Mouse (Mus musculus): ENCODE data around the gene Slit3. TPM values are rescaled to one million over a fixed set of nuclear protein-coding genes. Genes with fewer than 3 reads are reported as not detected.

The Slit3 gene
- total and polyA plus RNA-seq, 3 experiments, result 0.55 to 4.8 (median 2.8) TPM

- H3K4me1 ChIP-seq (ENCODE audit: control insufficient read depth in 1 of 2, insufficient read depth in 2 of 2), result no peaks in the 10 kb centered on the region
- H3K9me3 ChIP-seq (replicated peaks; ENCODE audit: low read length), result no peaks in the 10 kb centered on the region
- no peak for DNase-seq (ENCODE audit: extremely low read depth)
- dilution Hi-C loops (cut with MboI; ENCODE audit: extremely low pct_ligation_motif_present, extremely low pct_unique_long_range_greater_than_20kb, low sequenced_read_pairs) (no loop called here), in situ Hi-C loops (cut with MboI; ENCODE audit: low pct_ligation_motif_present, low pct_unique_long_range_greater_than_20kb, low sequenced_read_pairs) (no loop called here)
- no peaks in the 10 kb centered on the region for H3K79me2 ChIP-seq (replicated peaks; ENCODE audit: control insufficient read depth, extremely low read depth, insufficient read depth, poor library complexity, severe bottlenecking)
- H3K36me3 ChIP-seq (replicated peaks in 1 of 2; ENCODE audit: control insufficient read depth in 1 of 2, insufficient read depth in 1 of 2, low read length in 1 of 2), result no peaks in the 10 kb centered on the region
- no peak for TF ChIP-seq RAD21 (IDR thresholded peaks at IDR 0.05; ENCODE audit: low read depth, low read length)
- TF ChIP-seq USF1 (IDR thresholded peaks at IDR 0.05; ENCODE audit: low read depth, low read length), result no peak
- no peak for TF ChIP-seq GABPA (IDR thresholded peaks at IDR 0.05; ENCODE audit: insufficient replicate concordance, low read depth, low read length)
- TF ChIP-seq ELF1 (IDR thresholded peaks at IDR 0.05; ENCODE audit: low read depth, low read length), result no peak
- TF ChIP-seq POLR2AphosphoS2 (IDR thresholded peaks at IDR 0.05; ENCODE audit: low read depth, low read length), result no peak
- no peak for TF ChIP-seq ZMIZ1 (IDR thresholded peaks at IDR 0.05; ENCODE audit: low read depth, low read length)
- TF ChIP-seq ZKSCAN1 (IDR thresholded peaks at IDR 0.05; ENCODE audit: borderline replicate concordance, low read depth, low read length), result no peak
- TF ChIP-seq CTCF (conservative IDR thresholded peaks at IDR 0.05 in 1 of 2, IDR thresholded peaks at IDR 0.05 in 1 of 2; ENCODE audit: low read depth in 2 of 2, low read length in 2 of 2), result no peak
- no peak for TF ChIP-seq RCOR1 (conservative IDR thresholded peaks at IDR 0.05; ENCODE audit: low read depth, low read length)
- TF ChIP-seq E2F4 (IDR thresholded peaks at IDR 0.05; ENCODE audit: insufficient replicate concordance, low read depth, low read length), result no peak
- no peak overlapping the region for H3K4me2 ChIP-seq (ENCODE audit: insufficient read depth, low read depth, poor library complexity, severe bottlenecking)
- no peak overlapping the region for H3K27ac ChIP-seq (ENCODE audit: insufficient read depth, low read depth)
- no peaks in the 10 kb centered on the region for H3K27me3 ChIP-seq (replicated peaks)
- no peak overlapping the region for H3K9ac ChIP-seq (ENCODE audit: insufficient read depth, low read depth)
- no peak overlapping the region for H3K4me3 ChIP-seq (replicated peaks in 1 of 3; ENCODE audit: low read depth in 2 of 3, low read length in 2 of 3, poor library complexity in 1 of 3)
Measured at GRCm38 (mm10) chr11:35306922-35307321, 185.9 kb downstream of the Slit3 start.

GRCm38 (mm10) chr11:35307992-35308391 is 187.0 kb downstream of the Slit3 start:
- no peak overlapping the region for H3K9ac ChIP-seq (ENCODE audit: insufficient read depth, low read depth)
- TF ChIP-seq JUN (IDR thresholded peaks at IDR 0.05; ENCODE audit: insufficient read depth, low read depth, low read length) (no peak), CHD1 (IDR thresholded peaks at IDR 0.05; ENCODE audit: low read depth, low read length) (no peak), ZNF384 (IDR thresholded peaks at IDR 0.05; ENCODE audit: low read depth, low read length) (no peak), ZMIZ1 (IDR thresholded peaks at IDR 0.05; ENCODE audit: low read depth, low read length) (no peak), JUND (conservative IDR thresholded peaks at IDR 0.05; ENCODE audit: low read depth, low read length) (no peak), RAD21 (IDR thresholded peaks at IDR 0.05; ENCODE audit: low read depth, low read length) (no peak), CTCF (conservative IDR thresholded peaks at IDR 0.05 in 1 of 2, IDR thresholded peaks at IDR 0.05 in 1 of 2; ENCODE audit: low read depth in 2 of 2, low read length in 2 of 2) (no peak), MYC (IDR thresholded peaks at IDR 0.05; ENCODE audit: low read depth, low read length) (no peak)
- no peak overlapping the region for H3K27ac ChIP-seq (ENCODE audit: insufficient read depth, low read depth)
- dilution Hi-C loops (cut with MboI; ENCODE audit: extremely low pct_ligation_motif_present, extremely low pct_unique_long_range_greater_than_20kb, low sequenced_read_pairs), result no loop called here
- no peak overlapping the region for H3K4me2 ChIP-seq (ENCODE audit: insufficient read depth, low read depth, poor library complexity, severe bottlenecking)
- DNase-seq (ENCODE audit: extremely low read depth), result no peak
- no peaks in the 10 kb centered on the region for H3K4me1 ChIP-seq (ENCODE audit: control insufficient read depth in 1 of 2, insufficient read depth in 2 of 2)
- no peaks in the 10 kb centered on the region for H3K36me3 ChIP-seq (replicated peaks in 1 of 2; ENCODE audit: control insufficient read depth in 1 of 2, insufficient read depth in 1 of 2, low read length in 1 of 2)
- in situ Hi-C loops (cut with MboI; ENCODE audit: low pct_ligation_motif_present, low pct_unique_long_range_greater_than_20kb, low sequenced_read_pairs), result no loop called here
- H3K9me3 ChIP-seq (replicated peaks; ENCODE audit: low read length), result no peaks in the 10 kb centered on the region
- H3K79me2 ChIP-seq (replicated peaks; ENCODE audit: control insufficient read depth, extremely low read depth, insufficient read depth, poor library complexity, severe bottlenecking), result no peaks in the 10 kb centered on the region
- H3K4me3 ChIP-seq (replicated peaks in 1 of 3; ENCODE audit: low read depth in 2 of 3, low read length in 2 of 3, poor library complexity in 1 of 3), result no peak overlapping the region
- no peaks in the 10 kb centered on the region for H3K27me3 ChIP-seq (replicated peaks)
